Mouse (Mus musculus) liver, embryonic 12.5 days (tissue): ENCODE measurements around the gene Smoc1. TPM values are rescaled to one million over a fixed set of nuclear protein-coding genes. Genes with fewer than 3 reads are reported as not detected.

Experiments used
- ATAC-seq: fragments of 200-750 bp; cut with Nextera tagmentation; 2 replicates; pipeline ENCODE4 v1.8.0; 2017; ENCODE audit warnings: moderate number of reproducible peaks, mild to moderate bottlenecking, moderate library complexity
- H3K27ac ChIP-seq: fragments of 300-500 bp; sonication (generic); 2 replicates; pipeline ENCODE4 v1.5.1; 2016; ENCODE audit warnings: mild to moderate bottlenecking
- H3K27me3 ChIP-seq: fragments of 300-500 bp; sonication (generic); replicated peaks from 2 replicates; pipeline ENCODE4 v1.6.1; 2016; ENCODE audit warnings: mild to moderate bottlenecking, moderate library complexity
- H3K36me3 ChIP-seq: fragments of 300-500 bp; sonication (generic); 2 replicates; pipeline ENCODE4 v1.6.1; 2016; ENCODE audit warnings: mild to moderate bottlenecking, moderate library complexity
- H3K4me1 ChIP-seq: fragments of 300-500 bp; sonication (generic); 2 replicates; pipeline ENCODE4 v1.6.1; 2016
- H3K4me2 ChIP-seq: fragments of 300-500 bp; sonication (generic); 2 replicates; pipeline ENCODE4 v1.6.1; 2016; ENCODE audit warnings: mild to moderate bottlenecking, moderate library complexity
- H3K4me3 ChIP-seq: fragments of 300-500 bp; sonication (generic); 2 replicates; pipeline ENCODE4 v1.5.1; 2016; ENCODE audit warnings: mild to moderate bottlenecking, moderate library complexity
- H3K9ac ChIP-seq: fragments of 300-500 bp; sonication (generic); 2 replicates; pipeline ENCODE4 v1.6.1; 2016; ENCODE audit warnings: mild to moderate bottlenecking, moderate library complexity
- H3K9me3 ChIP-seq: fragments of 300-500 bp; sonication (generic); replicated peaks from 2 replicates; pipeline ENCODE4 v1.6.1; 2016; ENCODE audit warnings: mild to moderate bottlenecking, moderate library complexity
- WGBS: fragments of 180-500 bp; shearing (Covaris S2); methylation state at CpG from one replicate; pipeline ENCODE4 v1.1.7; 2016; ENCODE audit not compliant: insufficient replicate concordance; 5-methylcytosine and 5-hydroxymethylcytosine counted together
- polyA plus RNA-seq: library from polyadenylated mRNA; unstranded; fragments of >200 nt; fragmentation: Nextera tagmentation; extraction: Ambion mirVana; gene quantifications from 2 replicates; pipeline ENCODE4 v1.2.1, GENCODE M21; 2016

Gene Smoc1
- polyA plus RNA-seq, 1 experiment from 2014 or later: 7.9 TPM

- peaks cover 10% of the 10 kb centered on the region; the same call in 1 of the 2 replicates for H3K4me1 ChIP-seq
- H3K27ac ChIP-seq: no peak overlapping the region
These were observed 114.7 kb downstream of the Smoc1 start for GRCm38 (mm10) chr12:81141329-81141711.

GRCm38 (mm10) chr12:81142231-81142630 lies 115.6 kb downstream of the Smoc1 start:
- Histone ChIP-seq H3K27me3 (no peaks in the 10 kb centered on the region), H3K9ac (no peak overlapping the region), H3K4me3 (no peak overlapping the region), H3K4me1 (peaks cover 10% of the 10 kb centered on the region; the same call in 1 of the 2 replicates), H3K9me3 (no peaks in the 10 kb centered on the region), H3K27ac (no peak overlapping the region), H3K4me2 (no peak overlapping the region), H3K36me3 (no peaks in the 10 kb centered on the region)
- ATAC-seq: no peak
- WGBS: 58% methylated on average over 3 of the region's 3 CpGs

More at GRCm38 (mm10) chr12:81141329-81141711, 114.7 kb downstream of the Smoc1 start:
- 48% methylated on average over 7 of the region's 7 CpGs for WGBS
- no peak; the same call in 1 of the 2 replicates for ATAC-seq
- no peaks in the 10 kb centered on the region for H3K9me3 ChIP-seq
- no peak overlapping the region for H3K9ac ChIP-seq
- H3K4me3 ChIP-seq: no peak overlapping the region
- no peaks in the 10 kb centered on the region for H3K36me3 ChIP-seq
- H3K27me3 ChIP-seq: no peaks in the 10 kb centered on the region
- no peak overlapping the region for H3K4me2 ChIP-seq

GRCm38 (mm10) chr12:81144201-81144600 lies 117.6 kb downstream of the Smoc1 start:
- H3K36me3 ChIP-seq: no peaks in the 10 kb centered on the region
- H3K9ac ChIP-seq: no peak overlapping the region
- no peak overlapping the region for H3K27ac ChIP-seq
- no peak overlapping the region for H3K4me2 ChIP-seq
- ATAC-seq: no peak
- H3K4me3 ChIP-seq: no peak overlapping the region
- no peaks in the 10 kb centered on the region for H3K27me3 ChIP-seq
- no peaks in the 10 kb centered on the region for H3K9me3 ChIP-seq
- WGBS: 37% methylated on average over 10 of the region's 10 CpGs
- H3K4me1 ChIP-seq: peaks cover 10% of the 10 kb centered on the region; the same call in 1 of the 2 replicates

GRCm38 (mm10) chr12:81146417-81147180 lies 120.0 kb downstream of the Smoc1 start:
- ATAC-seq: no peak
- 63% methylated on average over 10 of the region's 10 CpGs for WGBS
- Histone ChIP-seq H3K4me1 (no peaks in the 10 kb centered on the region), H3K4me2 (no peak overlapping the region), H3K9me3 (no peaks in the 10 kb centered on the region), H3K4me3 (no peak overlapping the region), H3K36me3 (no peaks in the 10 kb centered on the region), H3K27ac (no peak overlapping the region), H3K27me3 (no peaks in the 10 kb centered on the region), H3K9ac (no peak overlapping the region)

- no peaks in the 10 kb centered on the region for H3K4me1 ChIP-seq
- H3K27ac ChIP-seq: no peak overlapping the region
- H3K4me2 ChIP-seq: no peak overlapping the region
- H3K9ac ChIP-seq: no peak overlapping the region
- no peak for ATAC-seq
- H3K36me3 ChIP-seq: no peaks in the 10 kb centered on the region
- no peak overlapping the region for H3K4me3 ChIP-seq
- no peaks in the 10 kb centered on the region for H3K27me3 ChIP-seq
- whole genome bisulfite sequencing: 86% methylated on average over 6 of the region's 6 CpGs
- no peaks in the 10 kb centered on the region for H3K9me3 ChIP-seq
These were observed 121.3 kb downstream of the Smoc1 start for GRCm38 (mm10) chr12:81147956-81148355.

GRCm38 (mm10) chr12:81150917-81151316 lies 124.3 kb downstream of the Smoc1 start:
- Histone ChIP-seq H3K4me2 (no peak overlapping the region), H3K9me3 (no peaks in the 10 kb centered on the region), H3K9ac (no peak overlapping the region), H3K4me3 (no peak overlapping the region), H3K4me1 (no peaks in the 10 kb centered on the region), H3K27ac (no peak overlapping the region), H3K27me3 (no peaks in the 10 kb centered on the region), H3K36me3 (no peaks in the 10 kb centered on the region)
- ATAC-seq: no peak
- WGBS: 60% methylated on average over 5 of the region's 5 CpGs

GRCm38 (mm10) chr12:81152082-81152481 lies 125.5 kb downstream of the Smoc1 start:
- Histone ChIP-seq H3K4me3 (no peak overlapping the region), H3K27ac (no peak overlapping the region)
- no peak for ATAC-seq

GRCm38 (mm10) chr12:81155675-81156074 lies 129.1 kb downstream of the Smoc1 start:
- H3K36me3 ChIP-seq: no peaks in the 10 kb centered on the region
- no peaks in the 10 kb centered on the region for H3K9me3 ChIP-seq
- H3K4me3 ChIP-seq: no peak overlapping the region
- no peak overlapping the region for H3K27ac ChIP-seq
- no peak overlapping the region for H3K9ac ChIP-seq
- no peak overlapping the region for H3K4me2 ChIP-seq
- ATAC-seq: no peak
- 62% methylated on average over 6 of the region's 6 CpGs for WGBS
- no peaks in the 10 kb centered on the region for H3K27me3 ChIP-seq
- H3K4me1 ChIP-seq: no peaks in the 10 kb centered on the region

More at GRCm38 (mm10) chr12:81152082-81152481, 125.5 kb downstream of the Smoc1 start:
- H3K36me3 ChIP-seq: no peaks in the 10 kb centered on the region
- no peaks in the 10 kb centered on the region for H3K4me1 ChIP-seq
- no peak overlapping the region for H3K9ac ChIP-seq
- H3K4me2 ChIP-seq: no peak overlapping the region
- no peaks in the 10 kb centered on the region for H3K9me3 ChIP-seq
- WGBS: 40% methylated on average over 2 of the region's 2 CpGs
- no peaks in the 10 kb centered on the region for H3K27me3 ChIP-seq

GRCm38 (mm10) chr12:81156841-81157240 lies 130.2 kb downstream of the Smoc1 start:
- Histone ChIP-seq H3K27ac (no peak overlapping the region), H3K9me3 (no peaks in the 10 kb centered on the region), H3K27me3 (no peaks in the 10 kb centered on the region), H3K4me1 (no peaks in the 10 kb centered on the region), H3K9ac (no peak overlapping the region), H3K36me3 (no peaks in the 10 kb centered on the region), H3K4me3 (no peak overlapping the region), H3K4me2 (no peak overlapping the region)
- WGBS: 63% methylated on average over 8 of the region's 8 CpGs
- no peak for ATAC-seq

GRCm38 (mm10) chr12:81159947-81160346 lies 133.3 kb downstream of the Smoc1 start:
- Histone ChIP-seq H3K36me3 (no peaks in the 10 kb centered on the region), H3K4me3 (no peak overlapping the region), H3K27me3 (no peaks in the 10 kb centered on the region), H3K4me1 (no peaks in the 10 kb centered on the region), H3K9me3 (no peaks in the 10 kb centered on the region), H3K4me2 (no peak overlapping the region), H3K27ac (no peak overlapping the region), H3K9ac (no peak overlapping the region)
- no peak for ATAC-seq
- WGBS: 78% methylated on average over 2 of the region's 2 CpGs

GRCm38 (mm10) chr12:81160425-81160824 lies 133.8 kb downstream of the Smoc1 start:
- Histone ChIP-seq H3K9me3 (no peaks in the 10 kb centered on the region), H3K27me3 (no peaks in the 10 kb centered on the region), H3K4me3 (no peak overlapping the region), H3K4me2 (no peak overlapping the region), H3K4me1 (no peaks in the 10 kb centered on the region), H3K36me3 (no peaks in the 10 kb centered on the region), H3K27ac (no peak overlapping the region), H3K9ac (no peak overlapping the region)
- 69% methylated on average over 3 of the region's 3 CpGs for WGBS
- ATAC-seq: no peak

GRCm38 (mm10) chr12:81160831-81161230 lies 134.2 kb downstream of the Smoc1 start:
- WGBS: 51% methylated on average over 5 of the region's 5 CpGs
- Histone ChIP-seq H3K27ac (no peak overlapping the region), H3K4me2 (no peak overlapping the region), H3K36me3 (no peaks in the 10 kb centered on the region), H3K4me1 (no peaks in the 10 kb centered on the region), H3K9me3 (no peaks in the 10 kb centered on the region), H3K9ac (no peak overlapping the region), H3K27me3 (no peaks in the 10 kb centered on the region), H3K4me3 (no peak overlapping the region)
- ATAC-seq: no peak

- WGBS: 49% methylated on average over 2 of the region's 2 CpGs
- no peak overlapping the region for H3K27ac ChIP-seq
- ATAC-seq: no peak
These were observed 134.7 kb downstream of the Smoc1 start for GRCm38 (mm10) chr12:81161282-81161681.

More at GRCm38 (mm10) chr12:81161282-81161681, 134.7 kb downstream of the Smoc1 start:
- H3K4me1 ChIP-seq: no peaks in the 10 kb centered on the region
- H3K36me3 ChIP-seq: no peaks in the 10 kb centered on the region
- no peak overlapping the region for H3K4me3 ChIP-seq
- H3K27me3 ChIP-seq: no peaks in the 10 kb centered on the region
- no peak overlapping the region for H3K9ac ChIP-seq
- H3K4me2 ChIP-seq: no peak overlapping the region
- no peaks in the 10 kb centered on the region for H3K9me3 ChIP-seq
